Mouse (Mus musculus) limb, embryonic 12.5 days (tissue): Measurements from ENCODE around the gene Tnfrsf11a. TPM values are rescaled to one million over a fixed set of nuclear protein-coding genes. Genes with fewer than 3 reads are reported as not detected.
A peak's percentile ranks its signal among the peaks of the same experiment; 100 is the strongest.

Experiments used
- ATAC-seq: fragments of 200-750 bp; cut with Nextera tagmentation; 2 replicates; pipeline ENCODE4 v1.8.0; 2017; ENCODE audit warnings: low read depth, moderate TSS enrichment; ENCODE audit not compliant: insufficient number of reproducible peaks, insufficient read depth, low FRiP score, low TSS enrichment
- H3K27ac ChIP-seq: fragments of 300-500 bp; sonication (generic); 2 replicates; pipeline ENCODE4 v1.5.1; 2016; ENCODE audit warnings: mild to moderate bottlenecking, moderate library complexity
- H3K27me3 ChIP-seq: fragments of 300-500 bp; sonication (generic); 2 replicates; pipeline ENCODE4 v1.6.1; 2016; ENCODE audit warnings: mild to moderate bottlenecking, moderate library complexity
- H3K36me3 ChIP-seq: fragments of 300-500 bp; sonication (generic); 2 replicates; pipeline ENCODE4 v1.6.1; 2016; ENCODE audit warnings: mild to moderate bottlenecking, moderate library complexity
- H3K4me1 ChIP-seq: fragments of 300-500 bp; sonication (generic); replicated peaks from 2 replicates; pipeline ENCODE4 v1.6.1; 2016
- H3K4me2 ChIP-seq: fragments of 300-500 bp; sonication (generic); 2 replicates; pipeline ENCODE4 v1.6.1; 2016; ENCODE audit warnings: mild to moderate bottlenecking, moderate library complexity
- H3K4me3 ChIP-seq: fragments of 300-500 bp; sonication (generic); replicated peaks from 2 replicates; pipeline ENCODE4 v1.5.1; 2016; ENCODE audit warnings: mild to moderate bottlenecking
- H3K9ac ChIP-seq: fragments of 300-500 bp; sonication (generic); replicated peaks from 2 replicates; pipeline ENCODE4 v1.6.1; 2016; ENCODE audit warnings: mild to moderate bottlenecking, moderate library complexity
- H3K9me3 ChIP-seq: fragments of 300-500 bp; sonication (generic); 2 replicates; pipeline ENCODE4 v1.6.1; 2016; ENCODE audit warnings: mild to moderate bottlenecking, moderate library complexity
- WGBS: fragments of 180-500 bp; shearing (Covaris S2); methylation state at CpG from one replicate; pipeline ENCODE4 v1.1.7; 2016; 5-methylcytosine and 5-hydroxymethylcytosine counted together
- polyA plus RNA-seq: library from polyadenylated mRNA; unstranded; fragments of >200 nt; fragmentation: Nextera tagmentation; extraction: Ambion mirVana; gene quantifications from 2 replicates; pipeline ENCODE4 v1.2.1, GENCODE M21; 2016

Gene Tnfrsf11a
- polyA plus RNA-seq, 1 experiment from 2014 or later: 0.44 TPM

- peak; percentile 48 for ATAC-seq
- Histone ChIP-seq H3K9ac (no peak overlapping the region), H3K27me3 (no peaks in the 10 kb centered on the region), H3K4me1 (peaks cover 11% of the 10 kb centered on the region), H3K9me3 (no peaks in the 10 kb centered on the region), H3K4me2 (peak overlapping the region; percentile 24), H3K4me3 (no peak overlapping the region), H3K27ac (0 out of 2 replicates have a peak overlapping the region, but pooled peaks have one; percentile 7), H3K36me3 (no peaks in the 10 kb centered on the region)
- 66% methylated on average over 20 of the region's 20 CpGs for WGBS
These were observed 32.6 kb downstream of the Tnfrsf11a start for GRCm38 (mm10) chr1:105812960-105813708.

- 45% methylated on average over 11 of the region's 11 CpGs for WGBS
- Histone ChIP-seq H3K27me3 (no peaks in the 10 kb centered on the region), H3K27ac (0 out of 2 replicates have a peak overlapping the region, but pooled peaks have one; percentile 7), H3K9me3 (no peaks in the 10 kb centered on the region), H3K4me3 (no peak overlapping the region), H3K4me2 (peak overlapping the region; percentile 24), H3K4me1 (peaks cover 15% of the 10 kb centered on the region), H3K9ac (no peak overlapping the region), H3K36me3 (no peaks in the 10 kb centered on the region)
- peak; percentile 38; the same call in 1 of the 2 replicates for ATAC-seq
These were observed 33.2 kb downstream of the Tnfrsf11a start for GRCm38 (mm10) chr1:105813709-105814061.

- peaks cover 24% of the 10 kb centered on the region for H3K4me1 ChIP-seq
- no peak overlapping the region for H3K4me3 ChIP-seq
- H3K9me3 ChIP-seq: no peaks in the 10 kb centered on the region
- peak overlapping the region; percentile 5; the same call in 1 of the 2 replicates for H3K27ac ChIP-seq
- WGBS: 56% methylated on average over 14 of the region's 14 CpGs
- H3K27me3 ChIP-seq: no peaks in the 10 kb centered on the region
- H3K4me2 ChIP-seq: no peak overlapping the region
- no peak for ATAC-seq
- H3K36me3 ChIP-seq: no peaks in the 10 kb centered on the region
- H3K9ac ChIP-seq: no peak overlapping the region
These were observed 34.1 kb downstream of the Tnfrsf11a start for GRCm38 (mm10) chr1:105814402-105815270.

- no peaks in the 10 kb centered on the region for H3K27me3 ChIP-seq
- H3K9ac ChIP-seq: no peak overlapping the region
- WGBS: 54% methylated on average over 2 of the region's 2 CpGs
- H3K36me3 ChIP-seq: no peaks in the 10 kb centered on the region
- peaks cover 26% of the 10 kb centered on the region for H3K4me1 ChIP-seq
- H3K4me2 ChIP-seq: no peak overlapping the region
- no peak overlapping the region for H3K27ac ChIP-seq
- H3K9me3 ChIP-seq: no peaks in the 10 kb centered on the region
- no peak overlapping the region for H3K4me3 ChIP-seq
- no peak for ATAC-seq
These were observed 34.8 kb downstream of the Tnfrsf11a start for GRCm38 (mm10) chr1:105815310-105815709.

GRCm38 (mm10) chr1:105815736-105816135 is 35.2 kb downstream of the Tnfrsf11a start:
- no peak for ATAC-seq
- Histone ChIP-seq H3K4me1 (peaks cover 26% of the 10 kb centered on the region), H3K9me3 (no peaks in the 10 kb centered on the region), H3K4me2 (no peak overlapping the region), H3K27ac (no peak overlapping the region), H3K27me3 (no peaks in the 10 kb centered on the region), H3K4me3 (no peak overlapping the region), H3K36me3 (no peaks in the 10 kb centered on the region), H3K9ac (no peak overlapping the region)
- WGBS: 88% methylated on average over 3 of the region's 3 CpGs

- H3K4me3 ChIP-seq: no peak overlapping the region
- no peak overlapping the region for H3K27ac ChIP-seq
- WGBS: 27% methylated on average over 6 of the region's 6 CpGs
- peaks cover 17% of the 10 kb centered on the region for H3K4me1 ChIP-seq
- no peaks in the 10 kb centered on the region for H3K27me3 ChIP-seq
- H3K4me2 ChIP-seq: no peak overlapping the region; the same call in 1 of the 2 replicates
- H3K9me3 ChIP-seq: no peaks in the 10 kb centered on the region
- peak; percentile 48; the same call in 1 of the 2 replicates for ATAC-seq
- no peak overlapping the region for H3K9ac ChIP-seq
- no peaks in the 10 kb centered on the region for H3K36me3 ChIP-seq
These were observed 38.5 kb downstream of the Tnfrsf11a start for GRCm38 (mm10) chr1:105819031-105819430.

- Histone ChIP-seq H3K36me3 (no peaks in the 10 kb centered on the region), H3K27ac (no peak overlapping the region), H3K4me2 (no peak overlapping the region), H3K9me3 (no peaks in the 10 kb centered on the region), H3K4me1 (peaks cover 17% of the 10 kb centered on the region), H3K4me3 (no peak overlapping the region), H3K27me3 (no peaks in the 10 kb centered on the region), H3K9ac (no peak overlapping the region)
- no peak for ATAC-seq
- 58% methylated on average over 7 of the region's 7 CpGs for WGBS
These were observed 39.2 kb downstream of the Tnfrsf11a start for GRCm38 (mm10) chr1:105819740-105820139.

GRCm38 (mm10) chr1:105824356-105824755 is 43.8 kb downstream of the Tnfrsf11a start:
- Histone ChIP-seq H3K27me3 (no peaks in the 10 kb centered on the region), H3K27ac (no peak overlapping the region), H3K36me3 (no peaks in the 10 kb centered on the region), H3K4me1 (peaks cover 4% of the 10 kb centered on the region), H3K9me3 (no peaks in the 10 kb centered on the region), H3K4me2 (no peak overlapping the region), H3K4me3 (no peak overlapping the region), H3K9ac (no peak overlapping the region)
- no peak for ATAC-seq
- 88% methylated on average over 4 of the region's 4 CpGs for WGBS

GRCm38 (mm10) chr1:105824980-105825379 is 44.5 kb downstream of the Tnfrsf11a start:
- no peak overlapping the region for H3K27ac ChIP-seq
- no peak for ATAC-seq
- WGBS: 71% methylated on average over 4 of the region's 4 CpGs
- no peaks in the 10 kb centered on the region for H3K9me3 ChIP-seq
- H3K4me3 ChIP-seq: no peak overlapping the region
- no peaks in the 10 kb centered on the region for H3K36me3 ChIP-seq
- no peak overlapping the region for H3K4me2 ChIP-seq
- H3K9ac ChIP-seq: no peak overlapping the region
- no peaks in the 10 kb centered on the region for H3K27me3 ChIP-seq
- no peaks in the 10 kb centered on the region for H3K4me1 ChIP-seq

GRCm38 (mm10) chr1:105827374-105827773 is 46.9 kb downstream of the Tnfrsf11a start:
- Histone ChIP-seq H3K4me1 (no peaks in the 10 kb centered on the region), H3K9me3 (no peaks in the 10 kb centered on the region), H3K9ac (no peak overlapping the region), H3K4me2 (no peak overlapping the region), H3K4me3 (no peak overlapping the region), H3K27ac (no peak overlapping the region), H3K27me3 (no peaks in the 10 kb centered on the region), H3K36me3 (no peaks in the 10 kb centered on the region)
- 86% methylated on average over 7 of the region's 7 CpGs for WGBS
- ATAC-seq: no peak

GRCm38 (mm10) chr1:105827786-105828345 is 47.3 kb downstream of the Tnfrsf11a start:
- 89% methylated on average over 8 of the region's 8 CpGs for WGBS
- Histone ChIP-seq H3K9ac (no peak overlapping the region), H3K4me1 (no peaks in the 10 kb centered on the region), H3K36me3 (no peaks in the 10 kb centered on the region), H3K9me3 (no peaks in the 10 kb centered on the region), H3K4me3 (no peak overlapping the region), H3K27me3 (no peaks in the 10 kb centered on the region), H3K27ac (no peak overlapping the region), H3K4me2 (no peak overlapping the region)
- no peak for ATAC-seq
